Comparison of ENCODE assay signal across 8 mouse cellular contexts in the genomic region with DNA sequence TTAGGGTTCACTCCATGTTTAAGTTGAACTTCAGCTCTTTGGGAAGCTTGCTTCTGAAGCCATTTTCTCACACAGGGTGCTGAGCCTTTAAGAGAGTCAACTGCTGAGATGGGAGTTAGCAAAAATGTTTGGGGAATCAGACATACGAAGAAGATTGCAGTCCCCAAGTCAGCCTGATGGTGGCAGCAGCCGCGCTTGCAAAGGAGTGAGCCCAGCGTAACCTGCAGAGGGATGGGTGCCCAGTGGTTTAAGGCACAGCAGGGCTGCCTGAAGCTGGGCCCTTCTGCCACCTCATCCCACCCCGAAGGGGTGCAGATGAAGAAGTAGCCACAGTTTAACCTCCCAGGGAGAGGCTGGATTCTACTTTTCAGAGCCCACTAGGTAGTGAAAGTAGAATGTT. TPM values are rescaled to one million over a fixed set of nuclear protein-coding genes. Genes with fewer than 3 reads are reported as not detected.
DNase-seq lines count a peak whose midpoint lies in the region; ATAC-seq and TF ChIP-seq lines count a peak whose summit lies in the region.

No protein-coding gene starts in this region.

- no peak overlapping the region for H3K9ac ChIP-seq in limb, embryonic 13.5 days

- no peaks in the 10 kb centered on the region for H3K9me3 ChIP-seq in limb, embryonic 13.5 days

- TF ChIP-seq POLR2A in spleen, adult 2 months (IDR thresholded peaks at IDR 0.05; ENCODE audit: low read depth, low read length) = no peak

- H3K4me1 ChIP-seq in spleen, adult 2 months (ENCODE audit: control insufficient read depth, insufficient read depth, insufficient read length) = no peaks in the 10 kb centered on the region
- H3K4me1 ChIP-seq in limb, embryonic 13.5 days = 0 out of 2 replicates have a peak, but pooled peaks cover 1% of the 10 kb centered on the region

- no peak overlapping the region for H3K4me2 ChIP-seq in limb, embryonic 13.5 days (replicated peaks)

- H3K4me3 ChIP-seq in spleen, adult 2 months (ENCODE audit: extremely low read depth, insufficient read depth, insufficient read length) = no peak overlapping the region
- no peak overlapping the region for H3K4me3 ChIP-seq in limb, embryonic 13.5 days

- no peaks in the 10 kb centered on the region for H3K36me3 ChIP-seq in spleen, adult 2 months (ENCODE audit: control insufficient read depth, insufficient read depth, low read length)
- H3K36me3 ChIP-seq in limb, embryonic 13.5 days = no peaks in the 10 kb centered on the region

- peak in 1 of 2 experiments; percentile 19 for DNase-seq in spleen, adult 2 months (ENCODE audit: low read depth in 1 of 2, low spot score in 2 of 2)
- no peak for DNase-seq in spleen, adult 12 weeks (ENCODE audit: low spot score)
- peak; percentile 83 for DNase-seq in gastrocnemius, postnatal 10 days
- DNase-seq in kidney, adult 9 months = peak; percentile 79
- peak; percentile 86 for DNase-seq in neural tube, embryonic 10.5 days (ENCODE audit: extremely low spot score, low spot score)
- DNase-seq in testis, postnatal 10 days (ENCODE audit: low spot score) = peak; percentile 91

- ATAC-seq in common myeloid progenitor, adult 5-6 weeks (replicated peaks; ENCODE audit: low read depth, poor library complexity, severe bottlenecking) = peak; percentile 92
- peak; percentile 32; the same call in 1 of the 2 replicates for ATAC-seq in limb, embryonic 13.5 days (ENCODE audit: low FRiP score, low read depth)

- WGBS in spleen, adult 2 months = 6% methylated on average over 5 of the region's 5 CpGs
- WGBS in limb, embryonic 13.5 days = 4% methylated on average over 5 of the region's 5 CpGs

- peak; percentile 41; the same call in 1 of the 2 replicates for TF ChIP-seq CTCF in spleen, adult 2 months (IDR thresholded peaks at IDR 0.05; ENCODE audit: extremely low read depth, insufficient read depth, insufficient read length, insufficient replicate concordance)

- H3K27me3 ChIP-seq in spleen, adult 2 months (ENCODE audit: control insufficient read depth, insufficient read depth, low read length) = no peaks in the 10 kb centered on the region
- H3K27me3 ChIP-seq in limb, embryonic 13.5 days = peaks cover 37% of the 10 kb centered on the region

- H3K27ac ChIP-seq in spleen, adult 2 months (ENCODE audit: insufficient read depth, low read length) = no peak overlapping the region
- H3K27ac ChIP-seq in limb, embryonic 13.5 days = no peak overlapping the region

RNA-seq across cellular contexts. Expression of a gene that starts 13.0 kb away (rescaled TPM):
- polyA plus RNA-seq in spleen, adult 2 months (2012; rRNA removed) = 0.09 and 0.23 TPM in 2 replicates
- total RNA-seq in common myeloid progenitor, adult 5-6 weeks (2017) = not detected in 2 replicates
- total RNA-seq in gastrocnemius, postnatal 10 days (2021) = 1 to 10 TPM; 1.7 to 1.9 TPM
- 20.8 and 22.0 TPM in 2 replicates for polyA plus RNA-seq in limb, embryonic 13.5 days (2015; fragmentation: Nextera tagmentation; extraction: Ambion mirVana)
